Mouse (Mus musculus): ENCODE measurements around the gene Trim61.

The Trim61 gene

DNA sequence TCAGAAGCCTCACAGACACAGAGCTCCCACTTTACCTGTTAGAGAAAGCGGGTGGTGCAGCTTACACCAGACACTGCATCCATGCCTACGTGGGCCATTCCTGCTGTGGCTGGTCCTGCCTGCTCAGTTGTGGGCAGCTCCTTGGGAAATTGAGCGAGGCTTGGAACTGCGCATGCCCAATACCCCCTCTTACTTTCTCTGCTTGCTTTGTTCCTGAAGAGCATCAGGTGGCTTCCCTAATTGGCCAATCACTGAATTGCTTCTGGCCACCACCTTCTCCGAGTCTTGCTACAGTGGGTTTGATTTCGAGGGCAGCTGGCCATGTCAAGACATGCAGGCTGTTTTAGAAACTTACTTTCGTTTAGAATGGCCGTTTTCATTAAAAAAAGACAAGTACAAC lies at the start of gene Trim61, which contains the start of gene Trim60:
TSS of gene Trim61 (minus strand) at position 101 of the 400 bp plus-strand sequence.
TSS of gene Trim60 (minus strand) at position 162 of the 400 bp plus-strand sequence.
- in situ Hi-C loops (cut with MboI, MseI): loop anchor here (25.0 kb wide), 1 partner anchor 1419 kb away; no protein-coding TSS in a partner anchor

DNA sequence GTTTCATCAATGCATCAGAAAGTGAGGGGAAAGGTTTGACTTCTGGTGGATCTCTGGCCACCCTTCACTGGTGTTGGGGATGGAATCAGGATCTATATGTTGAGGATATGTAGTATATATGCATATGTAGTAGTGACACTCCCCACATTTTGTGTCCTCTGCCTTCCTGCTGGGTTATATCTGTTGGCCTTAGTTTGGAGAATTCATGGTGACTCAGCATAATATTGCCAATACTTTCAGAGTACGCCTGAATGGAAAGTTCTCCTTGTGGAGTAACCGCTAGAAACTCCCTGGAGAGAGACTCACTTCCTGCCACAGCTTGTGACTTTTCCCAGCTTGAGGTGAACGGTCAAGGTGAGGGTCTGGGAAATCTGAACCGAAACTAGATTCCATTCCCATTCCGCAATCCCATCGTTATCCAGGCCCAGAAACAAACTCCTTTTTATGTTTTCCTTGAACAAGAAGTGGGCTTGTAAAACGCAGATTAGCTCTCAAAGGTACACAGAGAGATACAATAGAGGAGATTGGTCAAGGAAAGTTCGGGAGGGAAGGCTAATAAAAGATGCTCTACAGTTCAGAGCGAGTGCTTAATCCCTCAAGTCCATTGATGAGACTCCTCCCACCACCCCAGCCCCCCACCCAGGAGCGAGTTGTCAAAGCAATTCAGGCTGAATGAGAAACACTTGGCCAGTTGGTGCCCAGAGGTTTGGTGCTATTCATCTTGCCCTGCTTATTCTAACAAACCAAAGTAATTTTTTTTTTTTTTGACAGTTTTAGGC lies 49.6 kb upstream of the Trim61 start:
- in situ Hi-C loops (cut with MboI, MseI): no loop called here

DNA sequence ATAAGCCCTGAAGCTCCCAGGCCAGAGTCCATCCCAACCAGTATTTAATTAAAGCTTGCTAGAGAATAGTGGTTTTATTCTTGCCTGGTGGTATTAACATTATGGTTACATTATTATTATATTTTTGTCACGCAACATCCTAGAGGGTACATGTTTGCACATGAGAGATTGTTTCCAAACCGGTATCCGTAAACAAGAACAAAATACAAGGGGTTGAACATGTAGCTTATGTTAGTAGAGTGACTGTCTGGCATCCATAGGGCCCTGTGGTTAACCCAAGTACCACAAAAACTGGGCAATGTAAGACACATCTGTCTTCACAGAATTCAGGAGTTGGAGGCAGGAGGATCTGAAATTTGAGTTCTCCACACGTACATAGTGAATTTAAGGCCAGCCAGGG lies 48.7 kb upstream of the Trim61 start:
- in situ Hi-C loops (cut with MboI, MseI): no loop called here

DNA sequence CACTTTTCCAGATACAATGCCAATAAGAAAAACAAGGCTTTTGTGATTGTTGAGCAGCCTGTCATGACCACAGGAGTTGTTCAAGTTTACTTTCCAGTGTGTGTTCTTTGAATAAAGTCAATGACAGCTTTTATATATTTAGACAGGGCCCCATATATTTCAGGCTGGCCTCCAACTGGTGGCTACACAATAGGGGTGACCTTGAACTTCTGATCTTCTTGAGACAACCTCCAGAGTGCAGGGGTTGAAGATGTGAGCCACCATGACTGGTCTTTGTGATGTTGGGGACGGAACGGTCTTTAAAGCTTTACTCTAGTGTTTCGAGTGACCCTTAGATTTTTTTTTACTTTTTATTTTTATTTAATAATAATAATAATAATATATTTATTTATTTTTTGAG lies 47.3 kb upstream of the Trim61 start:
- in situ Hi-C loops (cut with MboI, MseI): no loop called here

DNA sequence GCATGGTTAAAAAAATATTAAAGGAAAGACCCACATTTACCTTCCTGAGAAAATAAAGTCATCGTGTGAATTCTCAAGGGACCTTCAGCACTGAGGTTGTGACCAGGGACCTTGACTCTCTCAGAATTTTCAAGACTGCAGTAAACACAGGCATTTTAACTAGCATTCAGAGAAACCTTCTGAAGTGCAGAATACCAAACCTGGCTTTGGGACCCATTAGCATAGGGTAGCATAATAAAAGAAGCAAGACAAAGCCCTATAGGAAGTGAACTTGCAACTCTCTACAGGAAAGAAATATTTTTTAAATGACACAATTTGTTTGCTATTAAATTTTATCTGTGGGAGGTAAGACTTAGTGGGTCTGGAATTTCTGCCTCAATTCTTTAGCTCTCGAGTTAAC lies 45.7 kb upstream of the Trim61 start:
- in situ Hi-C loops (cut with MboI, MseI): no loop called here

DNA sequence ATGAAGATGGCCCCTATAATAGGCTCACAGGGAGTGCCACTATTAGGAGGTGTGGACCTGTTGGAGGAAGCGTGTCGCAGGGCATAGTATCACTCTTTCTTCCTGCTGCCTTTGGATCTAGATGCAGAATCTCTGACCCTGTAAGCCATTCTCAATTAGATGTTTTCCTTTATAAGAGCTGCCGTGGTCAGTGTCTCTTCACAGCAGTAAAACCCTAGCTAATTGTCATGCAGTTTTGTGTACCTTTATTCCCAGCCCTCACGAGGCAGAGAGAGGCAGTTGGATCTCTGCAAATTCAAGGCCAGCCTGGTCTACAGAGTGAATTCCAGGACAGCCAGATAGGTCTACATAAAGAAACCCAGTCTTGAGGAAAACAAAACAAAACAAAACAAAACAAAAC lies 43.9 kb upstream of the Trim61 start:
- in situ Hi-C loops (cut with MboI, MseI): no loop called here

DNA sequence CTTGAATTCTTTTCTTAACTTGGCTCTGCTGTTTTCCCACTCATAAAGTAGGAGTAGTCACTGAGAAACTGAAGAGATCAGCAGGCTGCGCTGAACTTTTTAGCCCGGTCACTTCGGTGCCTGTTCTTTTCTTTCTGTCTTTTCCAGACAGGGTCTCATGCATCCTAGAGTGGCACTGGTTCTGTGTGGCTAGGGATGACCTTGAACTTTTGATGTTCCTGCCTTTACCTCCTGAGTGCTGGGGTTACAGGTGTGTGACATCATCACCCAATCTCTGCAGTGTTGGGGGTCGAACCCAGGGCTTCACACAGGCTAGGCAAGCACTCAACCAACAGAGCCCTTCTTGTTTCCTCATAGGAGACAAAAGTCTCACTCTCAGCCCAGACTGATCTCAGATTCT lies 38.4 kb upstream of the Trim61 start:
- in situ Hi-C loops (cut with MboI, MseI): no loop called here

DNA sequence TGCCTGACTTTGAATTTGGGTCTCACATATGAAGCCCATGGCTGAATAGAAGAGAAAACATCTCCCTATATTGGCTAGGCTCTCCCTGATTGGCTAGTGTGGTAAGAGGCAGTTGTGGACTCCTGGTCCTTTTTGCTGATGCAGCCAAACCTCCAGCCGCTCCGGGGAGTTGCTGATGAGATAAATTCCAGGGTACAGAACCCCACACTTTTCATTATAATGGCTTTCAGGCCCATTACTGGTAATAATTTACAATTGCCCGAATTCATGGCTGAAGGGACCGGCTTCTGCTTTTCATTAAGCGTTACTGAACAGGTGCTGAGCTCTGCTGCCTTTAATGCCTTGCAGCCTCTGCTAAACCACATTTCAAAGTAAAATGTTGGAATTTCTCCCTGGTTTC lies 35.6 kb upstream of the Trim61 start:
- in situ Hi-C loops (cut with MboI, MseI): no loop called here

DNA sequence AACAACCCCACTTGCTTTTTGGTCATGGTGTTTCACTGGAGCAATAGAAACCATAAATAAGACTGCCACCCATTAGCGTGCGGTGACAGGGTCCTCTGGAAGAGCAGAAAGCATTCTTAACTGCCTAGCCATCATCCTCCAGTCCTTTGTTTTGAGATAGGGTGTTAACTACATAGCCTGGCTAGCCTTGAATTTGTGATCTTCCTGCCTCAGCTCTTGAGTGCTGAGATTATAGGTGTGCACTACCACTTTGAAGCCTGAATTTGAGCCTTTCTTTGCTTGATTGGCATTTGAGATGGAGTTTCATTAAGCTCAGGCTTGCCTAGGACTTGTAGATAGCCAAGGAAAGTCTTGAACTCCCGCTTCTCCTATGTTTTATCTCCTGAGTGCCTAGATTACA lies 35.2 kb upstream of the Trim61 start:
- in situ Hi-C loops (cut with MboI, MseI): no loop called here

DNA sequence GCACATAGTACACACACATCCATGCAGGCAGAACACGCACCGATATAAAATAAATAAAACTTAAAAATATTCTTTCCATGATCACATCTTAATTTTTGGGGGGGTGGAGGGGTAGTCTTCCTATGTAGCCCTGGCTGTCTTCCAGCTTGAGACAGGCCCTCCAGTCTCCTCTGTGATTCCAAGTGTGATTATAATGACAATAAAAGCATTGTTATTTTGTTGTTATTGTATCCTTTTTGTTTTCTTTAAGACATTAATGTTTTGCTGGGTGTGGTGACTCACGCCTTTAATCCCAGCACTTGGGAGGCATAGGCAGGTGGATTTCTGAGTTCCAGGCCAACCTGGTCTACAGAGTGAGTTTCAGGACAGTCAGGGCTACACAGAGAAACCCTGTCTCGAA lies 29.5 kb upstream of the Trim61 start:
- in situ Hi-C loops (cut with MboI, MseI): no loop called here

DNA sequence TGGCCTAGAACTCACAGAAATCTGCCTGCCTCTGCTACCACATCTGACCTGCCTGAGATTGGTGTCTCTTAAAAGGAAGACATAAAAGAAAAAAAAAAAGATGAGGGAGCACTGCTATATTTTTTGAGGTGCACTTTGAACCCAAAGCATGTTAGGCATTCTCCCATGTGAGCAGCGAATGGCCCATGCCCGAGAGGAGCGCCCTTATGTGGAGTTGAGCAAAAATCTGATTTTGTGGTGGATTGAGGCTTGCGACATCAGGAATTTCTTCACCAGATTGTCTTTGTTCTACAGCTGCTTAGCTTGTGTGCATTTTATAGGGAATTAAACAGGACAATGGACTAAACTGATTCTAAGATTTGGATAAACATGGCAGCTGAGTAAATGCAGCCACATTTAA lies 28.9 kb upstream of the Trim61 start:
- in situ Hi-C loops (cut with MboI, MseI): no loop called here

DNA sequence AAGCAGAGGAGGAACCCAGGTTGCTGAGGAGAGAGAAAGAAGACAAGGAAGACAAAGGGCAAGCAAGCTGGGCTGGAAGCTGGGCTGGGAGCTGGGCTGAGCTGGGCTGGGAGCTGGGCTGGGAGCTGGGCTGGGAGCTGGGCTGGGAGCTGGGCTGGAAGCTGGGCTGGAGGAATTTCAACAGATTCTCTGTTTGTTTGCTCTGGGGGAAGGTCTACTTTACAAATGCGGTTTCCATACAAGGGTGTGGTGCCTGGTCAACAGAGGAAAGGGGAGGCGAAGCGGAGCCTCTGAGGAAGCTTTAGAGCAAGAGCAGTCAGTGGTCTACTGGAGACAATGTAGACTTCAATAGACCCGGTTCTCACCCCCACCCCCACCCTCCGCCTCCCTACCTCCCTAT lies 28.2 kb upstream of the Trim61 start:
- in situ Hi-C loops (cut with MboI, MseI): no loop called here

DNA sequence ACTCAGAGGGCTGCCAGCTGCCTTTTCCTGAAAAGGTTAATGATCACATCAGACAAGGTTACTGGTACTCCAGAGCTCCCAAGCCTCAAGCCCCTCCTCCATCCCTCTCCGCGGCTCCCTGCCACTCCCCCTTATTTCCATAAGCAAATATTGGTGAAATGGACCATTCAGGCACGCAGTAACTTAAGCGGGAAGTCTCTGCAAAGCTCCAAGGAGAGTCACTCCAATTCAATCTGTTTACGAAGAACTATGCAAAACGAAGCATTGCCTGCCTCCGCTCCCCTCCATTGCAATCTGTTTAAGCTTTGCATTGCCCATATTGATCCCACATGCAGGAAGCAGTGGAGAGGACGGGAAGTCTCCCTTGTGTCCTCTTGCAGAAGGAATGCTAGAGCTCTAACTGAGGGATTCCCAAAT lies 18.8 kb upstream of the Trim61 start, which contains the start of gene Apela:
TSS of gene Apela (minus strand) at position 220 of the 417 bp plus-strand sequence.
- in situ Hi-C loops (cut with MboI, MseI): no loop called here

DNA sequence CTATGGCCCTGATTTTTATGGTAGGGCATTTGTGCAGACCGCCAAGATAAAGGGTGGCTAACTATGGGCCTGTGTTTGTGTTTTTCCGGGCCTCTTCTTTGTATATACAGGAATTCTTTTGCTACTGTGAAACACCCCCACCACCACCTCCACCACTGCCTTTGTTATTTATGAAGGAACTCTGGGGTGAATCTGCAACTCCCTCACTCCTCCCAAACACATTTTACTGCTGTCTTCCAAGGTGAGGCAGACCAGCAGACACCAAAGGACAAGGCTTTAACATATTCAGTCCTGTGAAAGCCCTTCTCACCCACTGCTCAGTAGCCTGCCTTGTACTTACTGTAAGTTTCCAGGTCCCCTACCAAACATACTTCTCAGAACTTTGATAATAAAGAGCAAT lies 15.8 kb upstream of the Trim61 start:
- in situ Hi-C loops (cut with MboI, MseI): no loop called here

DNA sequence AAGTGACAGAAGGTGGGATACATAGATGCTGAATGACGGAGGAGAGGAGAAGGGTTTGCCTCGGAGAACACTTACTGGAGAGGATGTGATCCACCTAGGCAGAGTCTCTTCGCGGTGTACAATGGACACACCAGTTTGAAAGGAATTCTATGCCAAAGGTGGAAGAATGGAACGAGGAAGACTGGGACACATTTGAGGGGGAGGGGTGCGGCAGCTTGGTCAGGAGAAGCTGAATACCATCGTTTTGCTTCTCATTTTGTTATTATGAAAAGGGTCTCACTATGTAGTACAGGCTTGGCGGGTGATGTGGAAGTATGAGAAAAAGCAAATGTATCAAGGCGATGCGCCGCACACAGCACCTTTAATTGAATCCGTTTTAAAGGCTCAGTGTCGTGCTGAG lies 14.7 kb upstream of the Trim61 start:
- in situ Hi-C loops (cut with MboI, MseI): no loop called here

DNA sequence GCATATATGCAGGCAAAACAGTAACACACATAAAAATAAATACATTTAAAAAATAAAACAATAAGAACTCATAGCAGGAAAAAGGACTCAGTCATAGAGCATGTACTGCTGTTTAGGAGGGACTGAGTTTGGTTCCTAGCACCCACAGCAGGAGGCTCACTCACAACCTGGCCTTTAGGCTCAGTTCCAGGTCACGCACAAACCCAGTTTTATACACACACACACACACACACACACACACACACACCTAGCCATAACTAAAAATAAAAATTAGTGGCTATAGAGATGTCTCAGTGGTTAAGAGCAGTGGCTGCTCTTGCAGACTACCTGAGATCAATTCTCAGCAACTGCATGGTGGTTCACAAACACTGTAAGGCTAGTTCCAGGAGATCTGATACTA lies 13.8 kb upstream of the Trim61 start:
- in situ Hi-C loops (cut with MboI, MseI): no loop called here

DNA sequence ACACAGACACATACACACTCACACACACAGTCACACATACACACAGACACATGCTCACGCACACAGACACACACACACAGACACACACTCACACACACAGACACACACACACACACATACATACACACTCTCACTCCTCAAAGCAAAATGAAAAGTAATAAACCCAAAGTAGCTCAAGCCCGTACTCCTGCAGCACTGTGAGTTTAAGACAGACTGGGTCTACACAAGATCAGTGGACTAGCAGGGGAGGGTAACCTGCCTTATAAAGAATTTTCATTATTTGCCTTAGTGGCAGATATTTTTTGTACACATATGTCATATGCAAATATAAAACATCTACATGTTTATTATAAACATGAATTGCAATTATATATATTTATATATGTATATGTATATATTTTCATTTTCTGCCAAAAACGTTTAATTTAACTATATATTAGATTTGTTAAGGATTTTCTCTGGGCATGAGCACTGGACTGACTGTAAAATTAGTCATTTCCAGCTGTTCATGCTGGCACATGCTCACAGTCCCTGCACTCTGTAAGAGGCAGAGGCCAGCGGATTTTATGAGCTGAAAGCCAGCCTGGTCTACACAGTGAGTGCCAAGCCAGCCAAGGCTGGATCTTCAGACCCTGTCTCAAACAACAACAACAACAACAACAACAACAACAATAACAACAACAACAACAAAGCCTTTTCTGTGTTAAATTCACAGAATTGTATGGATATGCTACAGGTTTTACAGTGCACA lies 12.6 kb upstream of the Trim61 start:
- in situ Hi-C loops (cut with MboI, MseI): no loop called here

DNA sequence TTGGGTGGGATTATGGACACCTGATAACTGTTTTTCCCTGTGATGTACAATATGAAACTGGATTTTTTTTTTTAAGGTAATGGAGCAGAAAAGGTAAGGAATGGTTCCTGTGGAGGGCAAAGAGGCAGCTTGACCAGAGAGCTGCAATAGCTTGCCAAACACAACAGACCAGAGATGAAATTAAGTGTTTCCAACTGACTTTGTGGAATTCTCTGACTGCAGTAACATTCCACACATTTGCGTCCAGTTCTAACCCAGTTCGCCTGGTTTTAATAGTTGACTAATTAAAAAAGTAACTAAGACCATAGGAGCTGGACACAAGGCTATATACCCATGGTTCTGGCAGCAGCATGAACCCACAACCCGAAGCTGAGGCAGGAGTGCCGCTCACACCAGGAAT lies 11.5 kb upstream of the Trim61 start:
- in situ Hi-C loops (cut with MboI, MseI): no loop called here

DNA sequence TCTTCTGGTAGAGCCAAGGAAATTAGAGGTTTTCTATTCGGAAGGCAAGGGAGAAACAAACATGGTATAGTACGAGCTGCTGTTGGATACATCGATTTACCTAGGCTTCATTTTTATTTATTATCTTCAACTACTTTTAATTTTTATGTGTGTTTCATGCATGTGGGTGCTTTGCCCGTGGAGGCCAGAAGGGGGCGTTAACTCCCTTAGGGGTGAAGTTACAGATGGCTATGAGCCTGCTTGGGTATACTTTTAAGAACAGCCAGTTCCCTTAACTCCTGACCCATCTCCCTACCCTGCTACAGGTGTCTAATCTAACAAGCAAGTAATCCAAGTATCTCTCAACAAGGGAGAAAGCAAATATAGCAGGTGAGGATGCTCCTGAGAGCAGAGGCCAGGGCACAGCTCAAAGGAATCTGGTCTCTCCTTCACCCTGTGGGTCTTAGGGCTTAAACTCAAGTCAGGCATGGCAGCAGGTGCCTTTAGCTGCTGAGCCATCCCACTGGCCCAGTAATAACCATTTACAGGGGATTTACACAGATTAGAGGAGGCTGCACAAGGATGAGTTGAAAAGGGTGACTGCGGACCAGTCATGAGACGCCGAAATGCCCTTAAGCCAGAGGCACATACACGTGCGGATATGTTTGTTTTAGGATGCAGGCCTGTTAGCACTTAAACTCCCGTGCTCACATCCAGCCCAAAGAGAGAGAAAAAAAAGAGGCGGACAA lies 10.8 kb upstream of the Trim61 start:
- in situ Hi-C loops (cut with MboI, MseI): no loop called here

DNA sequence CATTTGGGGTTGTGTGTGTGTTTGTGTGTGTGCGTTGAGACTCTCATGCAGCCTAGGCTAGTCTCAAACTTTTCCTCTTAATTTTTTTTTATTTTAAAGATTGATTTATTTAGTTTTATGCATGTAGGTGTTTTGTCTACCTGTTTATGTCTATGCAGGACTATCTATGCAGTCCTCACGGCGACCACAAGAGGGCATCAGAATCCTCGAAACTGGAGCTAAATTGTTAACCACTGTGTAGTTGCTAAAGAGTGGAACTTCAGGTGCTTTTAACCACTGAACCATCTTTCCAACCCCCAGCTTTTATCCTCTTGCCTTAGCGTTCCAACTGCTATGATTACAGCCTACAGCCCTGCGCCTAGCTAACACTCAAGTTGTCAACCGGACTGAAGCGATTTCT lies 4.2 kb upstream of the Trim61 start:
- in situ Hi-C loops (cut with MboI, MseI): loop anchor here (25.0 kb wide), 1 partner anchor 1415 kb away; no protein-coding TSS in a partner anchor

DNA sequence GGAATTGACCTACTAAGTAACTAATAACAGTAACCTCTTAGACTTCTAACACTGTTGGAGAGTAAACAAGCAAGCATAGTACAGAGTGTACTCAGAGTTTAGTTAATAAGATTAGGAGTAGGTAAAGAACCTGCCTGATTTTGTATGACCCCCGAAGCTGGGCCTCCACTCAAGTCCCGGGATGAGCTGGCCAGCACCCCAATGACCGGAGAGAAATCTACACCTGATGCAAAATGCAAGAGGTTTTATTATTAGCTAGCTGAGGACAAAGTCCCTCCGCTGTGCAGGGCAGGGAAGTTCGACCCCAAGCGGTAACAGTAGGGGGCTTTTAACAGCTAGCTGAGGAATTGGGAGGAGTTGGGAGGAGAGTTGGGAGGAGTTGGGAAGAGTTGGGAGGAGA lies 10.7 kb downstream of the Trim61 start:
- in situ Hi-C loops (cut with MboI, MseI): loop anchor here (25.0 kb wide), 1 partner anchor 1430 kb away; no protein-coding TSS in a partner anchor

DNA sequence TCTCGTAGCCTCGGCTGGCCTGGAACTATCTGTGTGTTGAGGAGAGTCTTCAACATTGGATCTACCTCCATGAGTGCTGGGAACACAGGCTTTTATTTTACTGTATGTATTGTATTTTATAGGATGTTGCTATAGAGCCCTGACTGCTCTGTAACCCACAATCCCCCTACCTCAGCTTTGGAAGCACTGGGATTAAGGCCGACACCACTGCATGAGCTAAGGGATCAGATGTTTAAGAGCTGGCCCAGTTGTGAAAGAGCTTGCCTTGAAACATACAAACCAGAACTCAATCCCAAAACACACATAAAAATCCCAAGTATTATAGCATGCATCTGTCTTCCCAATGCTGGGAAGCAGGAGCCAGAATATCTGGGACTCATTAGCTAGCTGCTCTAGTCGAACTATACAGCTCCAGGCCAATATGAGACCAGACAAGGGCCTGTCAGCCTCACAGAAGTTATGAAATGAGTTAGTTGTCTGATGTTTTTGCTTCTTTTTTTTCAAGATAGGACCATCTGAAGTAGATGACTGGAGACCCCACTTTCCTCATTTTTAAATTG lies 19.4 kb downstream of the Trim61 start:
- in situ Hi-C loops (cut with MboI, MseI): no loop called here

Measured in T-helper 1 cell (primary cell).